ENCODE assay signal across 13 mouse cellular contexts in genomic region chr7:129003150-129003549, GRCm38 (mm10).
"Had no signal": no experiment of that assay in that cellular context is flagged by ENCODE, and none has a peak within 500 bp of the region (broad histone marks: within the 10 kb centered on the region; RNA-seq: fewer than 3 reads in every experiment).

No protein-coding gene starts in this region.

- H3K36me3 ChIP-seq: kidney, embryonic 15.5 days had no signal

- H3K9ac ChIP-seq: kidney, embryonic 15.5 days; liver, embryonic 14.5 days; liver, postnatal 0 days had no signal

- H3K4me2 ChIP-seq: kidney, embryonic 15.5 days; midbrain, embryonic 11.5 days had no signal

- H3K9me3 ChIP-seq: kidney, embryonic 15.5 days had no signal

- H3K4me1 ChIP-seq: kidney, embryonic 15.5 days; megakaryocyte, embryonic 14.5 days had no signal

- ATAC-seq: inflammation-experienced regulatory T-cells, adult 6 months; liver, postnatal 0 days had no signal

- H3K27ac ChIP-seq: kidney, embryonic 15.5 days; left cerebral cortex, adult 2 months; liver, embryonic 14.5 days had no signal

- H3K27me3 ChIP-seq: kidney, embryonic 15.5 days; megakaryocyte, embryonic 14.5 days had no signal

- DNase-seq: kidney, adult 11 months; kidney, adult 8-10 months; kidney, postnatal 10 days; kidney, postnatal 36 days; liver, postnatal 0 days; midbrain, embryonic 14.5 days; thymus, postnatal 25 days had no signal

- H3K4me3 ChIP-seq: kidney, embryonic 15.5 days; left cerebral cortex, adult 2 months; megakaryocyte, embryonic 14.5 days had no signal
